Mouse (Mus musculus) natural killer cell, adult 2 months (primary cell): ENCODE results near the gene Zfp646.

Experiments
- DNase-seq, 2 experiments: peaks; one replicate each; pipeline ENCODE4 v3.0.0; 2022; ENCODE audit warnings: low spot score in 2 of 2

Zfp646 gene

GRCm38 (mm10) chr7:127919290-127919689 lies 43.3 kb downstream of the Zfp646 start:
- peak in 1 of 2 experiments; percentile 41 for DNase-seq

GRCm38 (mm10) chr7:127921516-127921915 lies 45.5 kb downstream of the Zfp646 start:
- no peak for DNase-seq

- DNase-seq, result peak; percentile 32 to 61
Measured at GRCm38 (mm10) chr7:127922451-127923275, 46.6 kb downstream of the Zfp646 start.

GRCm38 (mm10) chr7:127923714-127924113 lies 47.7 kb downstream of the Zfp646 start:
- DNase-seq, result no peak

- no peak for DNase-seq
Measured at GRCm38 (mm10) chr7:127925252-127925651, 49.2 kb downstream of the Zfp646 start.

GRCm38 (mm10) chr7:127926066-127926465 lies 50.0 kb downstream of the Zfp646 start:
- no peak for DNase-seq

GRCm38 (mm10) chr7:127926846-127927245 lies 50.8 kb downstream of the Zfp646 start:
- DNase-seq, result no peak

GRCm38 (mm10) chr7:127927726-127928125 lies 51.7 kb downstream of the Zfp646 start:
- no peak for DNase-seq

GRCm38 (mm10) chr7:127928596-127928995 lies 52.6 kb downstream of the Zfp646 start:
- DNase-seq, result no peak

GRCm38 (mm10) chr7:127929923-127930322 lies 53.9 kb downstream of the Zfp646 start, which contains the start of gene Prss8:
Gene Prss8 (minus strand): TSS chr7:127930104.
- no peak for DNase-seq

GRCm38 (mm10) chr7:127930636-127931035 lies 54.6 kb downstream of the Zfp646 start:
- no peak for DNase-seq

- DNase-seq, result no peak
Measured at GRCm38 (mm10) chr7:127931351-127932135, 55.5 kb downstream of the Zfp646 start.

- no peak for DNase-seq
Measured at GRCm38 (mm10) chr7:127932273-127933031, 56.4 kb downstream of the Zfp646 start.

GRCm38 (mm10) chr7:127934075-127934474 lies 58.1 kb downstream of the Zfp646 start:
- DNase-seq, result no peak

GRCm38 (mm10) chr7:127935028-127935722 lies 59.2 kb downstream of the Zfp646 start:
- DNase-seq, result peak; percentile 90 to 94
